Mouse (Mus musculus) testis, adult 2 months (tissue): Measurements from ENCODE around the gene Jchain. TPM values are rescaled to one million over a fixed set of nuclear protein-coding genes. Genes with fewer than 3 reads are reported as not detected.
A peak's percentile ranks its signal among the peaks of the same experiment; 100 is the strongest.

Experiments
- H3K27ac ChIP-seq: fragments of 200-500 bp; 2 replicates; pipeline ENCODE4 v1.5.1; 2012; ENCODE audit warnings: low read depth, low read length; ENCODE audit not compliant: control insufficient read depth, insufficient read depth
- H3K27me3 ChIP-seq: fragments of 200-500 bp; 2 replicates; pipeline ENCODE4 v1.6.1; 2012; ENCODE audit warnings: mild to moderate bottlenecking, low read length, moderate library complexity; ENCODE audit not compliant: control insufficient read depth, insufficient read depth
- H3K36me3 ChIP-seq: fragments of 200-500 bp; 2 replicates; pipeline ENCODE4 v1.6.1; 2012; ENCODE audit warnings: mild to moderate bottlenecking, low read length; ENCODE audit not compliant: control insufficient read depth, insufficient read depth
- H3K4me1 ChIP-seq: fragments of 200-500 bp; 2 replicates; pipeline ENCODE4 v1.6.1; 2012; ENCODE audit warnings: low read length; ENCODE audit not compliant: control insufficient read depth, insufficient read depth
- H3K4me3 ChIP-seq: fragments of 200-500 bp; 2 replicates; pipeline ENCODE4 v1.5.1; 2012; ENCODE audit warnings: low read depth, mild to moderate bottlenecking, low read length, moderate library complexity, mixed read lengths; ENCODE audit not compliant: control insufficient read depth
- CTCF ChIP-seq: fragments of 200-500 bp; IDR thresholded peaks from 2 replicates; pipeline ENCODE4 v1.5.1; 2012; ENCODE audit warnings: low read depth, mild to moderate bottlenecking, inconsistent platforms, low read length, moderate library complexity; ENCODE audit not compliant: control insufficient read depth, insufficient read depth, insufficient replicate concordance
- POLR2A ChIP-seq: fragments of 200-500 bp; IDR thresholded peaks from 2 replicates; pipeline ENCODE4 v1.6.1; 2012; ENCODE audit warnings: low read depth, mild to moderate bottlenecking, inconsistent platforms, low read length, moderate library complexity; ENCODE audit not compliant: control insufficient read depth
- polyA plus RNA-seq: library from polyadenylated mRNA; depleted of rRNA; stranded (reverse); fragments of >200 nt; gene quantifications from 2 replicates; pipeline ENCODE4 v1.2.3, GENCODE M21; 2012; rRNA removed

Jchain gene
- 0.57 and 0.96 TPM in 2 replicates for polyA plus RNA-seq

DNA sequence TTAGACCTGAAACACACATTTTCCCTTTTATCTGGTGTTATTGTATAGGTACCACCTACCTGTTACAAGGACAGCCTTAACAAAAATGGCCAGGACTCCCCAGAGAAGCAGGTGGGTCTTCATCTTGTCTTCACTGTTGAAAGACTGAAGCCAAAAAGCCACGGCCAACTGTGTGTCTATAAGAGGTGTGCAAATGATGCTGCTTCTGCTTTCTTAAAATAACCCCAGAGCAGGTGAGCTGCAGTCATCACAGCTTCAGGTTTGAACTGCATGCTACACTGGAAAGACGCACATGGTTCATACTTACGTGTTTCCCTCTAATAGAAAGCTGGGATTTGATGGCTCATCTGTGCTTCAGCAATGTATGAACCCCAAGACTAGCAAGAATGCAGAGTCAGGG, at the start of gene Jchain:
TSS of gene Jchain (minus strand) at position 235 of the 400 bp plus-strand sequence.
- H3K27me3 ChIP-seq: no peaks in the 10 kb centered on the region
- TF ChIP-seq CTCF: no peak
- no peak for TF ChIP-seq POLR2A
- H3K4me3 ChIP-seq: no peak within 1 kb of the TSS
- no peak within 1 kb of the TSS for H3K27ac ChIP-seq
- no peaks in the 10 kb centered on the region for H3K36me3 ChIP-seq
- H3K4me1 ChIP-seq: no peaks in the 10 kb centered on the region

DNA sequence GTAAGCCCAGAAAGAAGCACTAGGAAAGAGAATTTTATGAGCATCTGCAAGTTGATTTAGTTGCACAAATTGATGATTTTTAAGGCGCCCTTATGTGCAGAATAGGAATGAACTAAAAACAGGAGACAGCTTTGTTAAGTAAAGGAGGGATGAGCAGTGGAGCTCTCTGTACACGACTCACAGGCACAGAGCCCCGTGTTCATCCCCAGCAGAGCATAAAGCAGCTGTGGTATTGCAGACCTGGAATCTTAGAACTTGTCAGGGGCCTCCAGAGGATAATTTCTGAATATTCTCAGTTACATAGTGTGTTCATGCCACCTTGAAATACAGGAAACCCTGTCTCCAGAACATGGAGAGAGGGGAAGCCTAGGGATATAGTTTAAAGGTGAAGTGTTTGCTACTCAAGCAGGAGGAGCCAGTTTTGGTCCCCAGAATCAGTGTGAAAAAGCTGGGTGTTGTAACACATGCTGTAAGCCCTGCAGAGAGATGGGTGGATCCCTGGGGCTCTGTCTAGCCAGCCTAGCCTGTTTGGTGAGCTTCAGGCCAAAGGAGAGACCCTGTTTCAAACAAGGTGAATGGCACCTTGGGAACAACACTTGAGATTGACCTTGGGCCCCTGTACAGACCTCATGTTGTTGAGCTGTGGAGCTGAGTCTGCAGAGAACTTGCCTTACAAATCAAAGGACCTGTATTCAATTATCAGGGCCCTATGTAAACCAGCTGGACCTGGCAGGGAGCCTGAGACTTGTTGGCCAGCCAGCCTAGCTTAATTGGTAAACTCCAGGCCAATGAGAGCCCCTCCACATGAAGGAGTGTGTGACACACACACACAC, 48.0 kb upstream of the Jchain start:
- Histone ChIP-seq H3K4me3 (no peak overlapping the region), H3K36me3 (no peaks in the 10 kb centered on the region), H3K4me1 (no peaks in the 10 kb centered on the region), H3K27ac (no peak overlapping the region), H3K27me3 (no peaks in the 10 kb centered on the region)
- TF ChIP-seq POLR2A (no peak), CTCF (no peak)

DNA sequence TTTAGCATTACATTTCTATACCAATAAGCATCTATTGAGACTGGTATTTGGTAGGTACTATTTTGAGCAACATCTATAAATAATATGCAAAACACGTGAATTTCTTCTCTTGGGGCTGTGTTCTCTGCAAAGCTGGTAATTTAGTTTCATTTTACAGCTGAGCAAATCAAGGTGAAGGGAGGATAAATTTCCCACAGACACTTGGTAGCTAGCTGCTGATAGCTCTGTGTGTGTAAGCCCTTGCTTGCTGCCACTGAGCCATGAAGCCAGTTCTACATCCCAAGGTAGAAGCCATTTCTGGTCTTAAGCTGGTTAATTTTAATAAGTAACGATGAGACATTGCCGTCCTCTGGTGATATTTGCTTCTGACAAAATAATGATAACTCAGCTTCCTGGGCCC, 47.1 kb upstream of the Jchain start:
- no peak overlapping the region for H3K27ac ChIP-seq
- no peak overlapping the region for H3K4me3 ChIP-seq
- no peaks in the 10 kb centered on the region for H3K36me3 ChIP-seq
- H3K27me3 ChIP-seq: no peaks in the 10 kb centered on the region
- TF ChIP-seq CTCF: no peak
- no peak for TF ChIP-seq POLR2A
- H3K4me1 ChIP-seq: no peaks in the 10 kb centered on the region

DNA sequence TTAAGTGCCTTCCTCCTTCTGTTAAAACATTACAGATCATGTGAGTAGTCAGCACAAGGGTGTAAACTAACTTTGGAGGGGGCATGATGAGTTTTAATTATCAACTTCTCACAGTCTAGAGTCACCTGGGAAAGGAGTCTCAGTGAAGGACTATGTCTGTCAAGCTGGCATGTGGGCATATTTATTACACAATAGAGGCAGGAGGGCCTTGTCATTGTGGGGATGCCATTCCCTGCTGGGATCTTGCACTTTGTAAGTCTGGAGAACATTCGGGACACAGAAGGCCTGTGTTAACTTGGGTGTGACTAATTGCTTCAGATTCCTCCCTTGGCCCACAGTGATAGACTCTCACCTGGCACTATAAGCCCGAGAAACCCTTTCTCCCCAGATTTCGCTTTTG, 41.9 kb upstream of the Jchain start:
- TF ChIP-seq CTCF: no peak
- TF ChIP-seq POLR2A: no peak

DNA sequence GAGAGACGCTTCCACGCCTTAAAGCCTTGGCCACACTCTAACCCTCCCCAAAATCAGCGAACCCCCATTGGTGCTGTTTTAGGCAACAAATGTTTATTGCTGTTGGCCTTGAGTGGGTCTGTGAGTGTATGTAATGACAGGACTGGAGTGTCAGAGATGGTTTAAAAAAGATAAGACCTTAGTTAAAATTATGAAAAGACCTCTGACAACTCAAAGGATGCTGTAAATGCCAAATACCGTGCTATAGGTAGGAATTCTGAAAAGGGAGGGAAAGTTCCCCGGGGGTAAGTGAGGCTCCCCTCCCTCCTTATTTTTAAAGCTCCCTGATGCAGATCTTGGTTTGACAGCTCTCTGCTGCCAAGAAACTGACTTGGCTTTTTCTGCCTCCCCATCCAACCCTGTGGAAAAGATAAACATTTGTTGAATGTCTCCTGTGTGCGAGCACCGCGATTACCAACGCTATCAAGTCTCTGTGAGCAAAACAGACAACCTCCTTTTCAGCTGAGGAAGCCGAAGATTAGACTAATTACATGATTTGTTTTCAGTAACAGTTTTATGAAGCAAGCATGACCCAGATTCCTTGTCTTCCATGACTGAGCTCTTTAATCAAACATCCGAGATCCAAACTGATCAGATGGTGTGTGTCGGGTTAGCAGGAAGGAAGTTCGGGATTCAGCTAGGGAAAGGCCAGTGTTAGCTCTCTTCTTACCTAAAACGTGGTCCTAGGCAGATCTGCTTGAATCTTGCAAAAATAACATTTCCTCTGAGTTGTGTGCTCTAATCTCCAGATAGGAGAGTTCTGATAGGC, 38.5 kb upstream of the Jchain start:
- no peaks in the 10 kb centered on the region for H3K27me3 ChIP-seq
- peak overlapping the region; percentile 96 for H3K4me3 ChIP-seq
- H3K4me1 ChIP-seq: peaks cover 4% of the 10 kb centered on the region
- H3K27ac ChIP-seq: no peak overlapping the region
- H3K36me3 ChIP-seq: no peaks in the 10 kb centered on the region
- TF ChIP-seq CTCF (no peak), POLR2A (no peak)

More for the DNA sequence above, 41.9 kb upstream of the Jchain start:
- no peak overlapping the region for H3K4me3 ChIP-seq
- no peaks in the 10 kb centered on the region; the same call in 1 of the 2 replicates for H3K4me1 ChIP-seq
- no peak overlapping the region for H3K27ac ChIP-seq
- H3K36me3 ChIP-seq: no peaks in the 10 kb centered on the region
- no peaks in the 10 kb centered on the region for H3K27me3 ChIP-seq

DNA sequence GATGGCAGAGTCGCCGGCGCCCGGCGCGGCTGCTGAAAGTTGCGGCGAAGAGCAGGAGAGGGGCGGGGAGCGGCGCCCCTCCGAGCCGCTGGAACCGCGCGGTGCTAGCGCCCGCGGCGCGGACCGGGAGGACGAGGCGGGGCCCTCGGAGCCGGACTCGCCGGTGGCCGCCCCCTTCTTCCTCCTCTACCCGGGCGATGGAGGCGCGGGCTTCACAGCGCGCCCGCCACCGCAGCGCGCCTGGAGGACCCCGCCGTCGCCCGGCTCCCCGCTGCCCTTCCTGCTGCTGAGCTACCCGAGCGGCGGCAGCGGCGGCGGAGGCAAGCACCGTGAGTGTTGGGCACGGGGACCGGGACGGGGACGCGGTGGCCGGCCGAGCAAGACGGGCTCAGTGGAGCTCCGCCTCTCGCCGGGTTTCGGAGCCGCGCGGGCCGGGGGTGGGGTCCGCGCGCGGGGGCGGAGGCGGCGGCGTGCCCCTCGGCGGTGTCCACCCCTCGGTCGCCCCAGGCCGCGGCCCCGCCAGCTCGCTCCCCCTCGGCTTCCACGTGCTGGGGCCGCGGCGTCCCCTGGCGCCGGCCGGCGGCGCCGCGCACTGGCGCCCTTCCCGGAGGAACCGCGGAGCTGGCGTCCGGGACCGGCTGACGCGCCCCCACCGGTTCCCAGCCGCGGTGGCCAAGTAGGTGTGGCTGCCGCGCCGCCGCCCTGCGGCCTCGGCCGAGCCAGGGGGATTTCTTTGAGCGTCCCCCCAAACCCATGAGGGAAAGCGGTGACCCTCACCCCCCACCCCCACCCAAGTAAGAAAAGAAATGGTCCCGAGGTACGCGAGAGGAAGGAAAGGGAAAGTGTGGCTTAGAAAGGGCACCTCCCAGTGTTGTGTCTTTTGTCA, 37.7 kb upstream of the Jchain start:
- H3K27ac ChIP-seq: peak overlapping the region; percentile 93
- H3K36me3 ChIP-seq: no peaks in the 10 kb centered on the region
- H3K27me3 ChIP-seq: no peaks in the 10 kb centered on the region
- peaks cover 4% of the 10 kb centered on the region for H3K4me1 ChIP-seq
- TF ChIP-seq POLR2A (no peak), CTCF (no peak)
- H3K4me3 ChIP-seq: peak overlapping the region; percentile 96
